Mouse (Mus musculus): ENCODE measurements around the gene Nat14. TPM values are rescaled to one million over a fixed set of nuclear protein-coding genes. Genes with fewer than 3 reads are reported as not detected.
"Not testable (repeated sequence)": the region's sequence is repeated elsewhere in the genome, so short reads cannot be mapped to it uniquely, and the experiment has no call there.

Gene Nat14
- 2.0 and 4.2 TPM in 2 replicates for total RNA-seq (2014; rRNA removed; ENCODE audit: low replicate concordance)
- polyA plus RNA-seq (2015; fragmentation: Nextera tagmentation; extraction: Ambion mirVana): 2.8 and 3.6 TPM in 2 replicates

DNA sequence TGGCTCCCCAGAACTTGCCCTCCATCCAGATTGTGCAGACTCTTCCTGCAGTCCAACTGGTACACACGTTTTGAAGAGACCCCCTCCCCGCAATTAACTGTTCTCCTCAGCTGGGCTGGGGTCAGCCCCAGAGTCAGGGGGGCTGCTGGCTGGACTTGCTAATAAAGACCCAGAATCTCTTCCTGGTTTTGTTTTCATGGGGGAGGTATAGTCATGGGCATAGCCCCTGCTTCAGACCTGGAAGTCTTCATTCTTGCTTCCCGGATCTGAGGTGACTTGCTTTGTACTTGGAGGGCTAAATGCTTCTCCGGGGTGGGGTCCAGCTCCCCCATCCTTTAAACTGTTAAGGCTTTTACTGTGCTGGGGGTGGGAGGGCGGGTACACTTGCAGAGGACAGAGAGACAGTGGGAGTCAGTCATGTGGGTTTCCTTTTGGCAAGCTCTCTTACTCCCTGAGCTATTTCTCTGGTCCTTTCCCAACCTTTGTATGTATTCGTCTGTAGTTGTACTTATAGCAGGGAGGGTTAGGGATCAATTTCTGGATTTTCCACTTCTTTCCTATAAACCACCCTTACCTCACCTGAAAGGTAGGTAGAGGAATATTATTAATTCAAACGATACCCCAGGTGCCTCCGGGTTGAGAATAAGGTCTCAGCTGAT, at the start of gene Nat14:
Nat14 (plus strand) TSS at position 205 of the 659 bp plus-strand sequence.
- no peak for TF ChIP-seq EP300 (IDR thresholded peaks at IDR 0.05; ENCODE audit: low read depth)
- no peak for TF ChIP-seq CTCF (IDR thresholded peaks at IDR 0.05; ENCODE audit: low read depth)
- DNase-seq (ENCODE audit: low spot score): no peak
- ATAC-seq (ENCODE audit: insufficient read depth, low read depth): no peak
- H3K9ac ChIP-seq (replicated peaks; ENCODE audit: low read depth, low read length): peak within 1 kb of the TSS; percentile 32; the same call in 1 of the 2 replicates
- peak within 1 kb of the TSS; percentile 34 for H3K4me3 ChIP-seq (ENCODE audit: low read depth, low read length)
- no peaks in the 10 kb centered on the region for H3K9me3 ChIP-seq (replicated peaks; ENCODE audit: control insufficient read depth, low read length)
- H3K4me1 ChIP-seq (ENCODE audit: control insufficient read depth, insufficient read depth): peaks cover 22% of the 10 kb centered on the region
- H3K4me2 ChIP-seq (ENCODE audit: low read depth, low read length): peak within 1 kb of the TSS; percentile 71
- H3K27ac ChIP-seq (ENCODE audit: low read depth): peak within 1 kb of the TSS; percentile 77
- H3K36me3 ChIP-seq (replicated peaks; ENCODE audit: control insufficient read depth, insufficient read depth, low read length): peaks cover 32% of the 10 kb centered on the region
- WGBS: 26% methylated on average over 8 of the region's 8 CpGs
- no peaks in the 10 kb centered on the region for H3K27me3 ChIP-seq (ENCODE audit: control insufficient read depth, insufficient read depth, low read length)

GRCm38 (mm10) chr7:4876753-4877221, 45.0 kb upstream of the Nat14 start, which contains the start of gene Isoc2a:
Gene Isoc2a, plus strand, starts transcription at chr7:4877153.
- no peaks in the 10 kb centered on the region for H3K9me3 ChIP-seq (replicated peaks; ENCODE audit: control insufficient read depth, low read length)
- H3K4me1 ChIP-seq (ENCODE audit: control insufficient read depth, insufficient read depth): peaks cover 12% of the 10 kb centered on the region; the same call in 1 of the 2 replicates
- H3K27me3 ChIP-seq (ENCODE audit: control insufficient read depth, insufficient read depth, low read length): no peaks in the 10 kb centered on the region
- DNase-seq (ENCODE audit: low spot score): peak; percentile 98
- H3K4me2 ChIP-seq (ENCODE audit: low read depth, low read length): peak within 1 kb of the TSS; percentile 69
- peak; percentile 100 for ATAC-seq (ENCODE audit: insufficient read depth, low read depth)
- no peaks in the 10 kb centered on the region for H3K36me3 ChIP-seq (replicated peaks; ENCODE audit: control insufficient read depth, insufficient read depth, low read length)
- under 1% methylated on average over 22 of the region's 22 CpGs for WGBS
- peak within 1 kb of the TSS; percentile 54 for H3K4me3 ChIP-seq (ENCODE audit: low read depth, low read length)
- H3K9ac ChIP-seq (replicated peaks; ENCODE audit: low read depth, low read length): peak within 1 kb of the TSS; percentile 57
- peak within 1 kb of the TSS; percentile 71 for H3K27ac ChIP-seq (ENCODE audit: low read depth)
- TF ChIP-seq EP300 (IDR thresholded peaks at IDR 0.05; ENCODE audit: low read depth) (peak; percentile 88), CTCF (IDR thresholded peaks at IDR 0.05; ENCODE audit: low read depth) (no peak)

DNA sequence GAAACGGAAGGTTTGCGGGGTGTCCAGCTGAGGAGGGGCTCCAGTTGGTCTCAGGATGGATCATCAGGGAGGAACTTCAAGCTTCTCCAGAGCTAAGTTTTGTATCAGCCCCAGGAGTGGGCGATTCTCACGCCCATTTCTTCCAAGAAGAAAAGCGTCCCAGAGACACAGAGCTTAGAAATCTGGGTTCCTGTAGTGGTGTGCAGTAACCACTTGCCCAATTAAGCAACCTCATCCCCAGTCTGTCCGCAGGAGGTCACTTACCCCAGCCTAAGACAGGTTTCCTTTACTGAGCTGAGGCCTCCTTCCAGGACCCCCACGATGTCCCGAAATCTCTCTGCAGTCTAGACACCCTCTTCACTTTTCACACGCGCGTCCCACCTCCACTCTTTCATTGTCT, 44.6 kb upstream of the Nat14 start:
- peak overlapping the region; percentile 69 for H3K4me2 ChIP-seq (ENCODE audit: low read depth, low read length)
- DNase-seq (ENCODE audit: low spot score): no peak
- H3K9ac ChIP-seq (replicated peaks; ENCODE audit: low read depth, low read length): peak overlapping the region; percentile 57
- TF ChIP-seq CTCF (IDR thresholded peaks at IDR 0.05; ENCODE audit: low read depth) (no peak), EP300 (IDR thresholded peaks at IDR 0.05; ENCODE audit: low read depth) (peak; percentile 28)
- no peaks in the 10 kb centered on the region for H3K36me3 ChIP-seq (replicated peaks; ENCODE audit: control insufficient read depth, insufficient read depth, low read length)
- ATAC-seq (ENCODE audit: insufficient read depth, low read depth): peak; percentile 21; the same call in 1 of the 2 replicates
- H3K27me3 ChIP-seq (ENCODE audit: control insufficient read depth, insufficient read depth, low read length): no peaks in the 10 kb centered on the region
- H3K4me3 ChIP-seq (ENCODE audit: low read depth, low read length): peak overlapping the region; percentile 54
- H3K9me3 ChIP-seq (replicated peaks; ENCODE audit: control insufficient read depth, low read length): no peaks in the 10 kb centered on the region
- H3K4me1 ChIP-seq (ENCODE audit: control insufficient read depth, insufficient read depth): peaks cover 12% of the 10 kb centered on the region; the same call in 1 of the 2 replicates
- 8% methylated on average over 11 of the region's 11 CpGs for WGBS
- H3K27ac ChIP-seq (ENCODE audit: low read depth): peak overlapping the region; percentile 67

DNA sequence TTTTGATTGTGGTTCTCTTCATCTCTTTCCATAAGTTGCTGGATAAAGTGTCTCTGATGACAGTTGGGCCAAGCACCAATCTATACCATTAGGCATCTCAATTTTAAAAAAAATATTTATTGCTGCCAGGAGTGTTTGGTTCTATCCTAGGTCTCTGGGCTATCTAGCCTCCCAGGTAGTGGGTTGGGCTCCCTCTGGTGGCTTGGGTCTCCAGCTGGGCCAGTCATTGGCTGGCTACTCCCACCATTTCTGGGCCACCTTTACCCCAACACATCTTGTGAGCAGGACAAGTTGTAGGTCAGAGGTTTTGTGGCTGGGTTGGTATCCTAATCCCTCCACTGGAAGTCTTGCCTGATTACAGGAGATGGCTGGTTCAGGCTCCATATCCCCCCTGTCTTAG, 43.6 kb upstream of the Nat14 start:
- Histone ChIP-seq H3K4me2 (ENCODE audit: low read depth, low read length) (peak overlapping the region; percentile 69), H3K9ac (replicated peaks; ENCODE audit: low read depth, low read length) (peak overlapping the region; percentile 57; the same call in 1 of the 2 replicates), H3K4me1 (ENCODE audit: control insufficient read depth, insufficient read depth) (peaks cover 12% of the 10 kb centered on the region; the same call in 1 of the 2 replicates), H3K9me3 (replicated peaks; ENCODE audit: control insufficient read depth, low read length) (no peaks in the 10 kb centered on the region), H3K27me3 (ENCODE audit: control insufficient read depth, insufficient read depth, low read length) (no peaks in the 10 kb centered on the region), H3K27ac (ENCODE audit: low read depth) (no peak overlapping the region), H3K4me3 (ENCODE audit: low read depth, low read length) (no peak overlapping the region), H3K36me3 (replicated peaks; ENCODE audit: control insufficient read depth, insufficient read depth, low read length) (no peaks in the 10 kb centered on the region)
- ATAC-seq (ENCODE audit: insufficient read depth, low read depth): no peak
- no peak for TF ChIP-seq EP300 (IDR thresholded peaks at IDR 0.05; ENCODE audit: low read depth)
- TF ChIP-seq CTCF (IDR thresholded peaks at IDR 0.05; ENCODE audit: low read depth): peak; percentile 26
- no peak for DNase-seq (ENCODE audit: low spot score)

DNA sequence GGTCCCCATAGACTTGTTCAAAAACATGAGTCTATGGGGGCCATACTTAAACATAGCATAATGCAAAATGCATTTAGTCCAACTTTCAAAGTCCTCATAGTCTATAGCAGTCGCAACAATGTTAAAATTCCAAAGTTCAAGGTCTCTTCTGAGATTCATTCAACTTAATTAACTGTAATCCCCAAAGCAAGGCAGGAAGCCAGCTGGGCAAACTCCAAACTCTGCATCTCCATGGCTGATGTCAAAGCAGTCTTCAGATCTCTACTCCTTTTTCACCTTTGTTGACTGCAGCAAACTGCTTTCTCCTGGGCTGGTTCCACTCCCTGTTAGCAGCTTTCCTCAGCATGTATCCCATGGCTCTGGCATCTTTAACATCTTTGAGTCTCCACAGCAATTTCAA, 42.8 kb upstream of the Nat14 start:
- peaks cover 12% of the 10 kb centered on the region; the same call in 1 of the 2 replicates for H3K4me1 ChIP-seq (ENCODE audit: control insufficient read depth, insufficient read depth)
- WGBS: 81% methylated on average over 1 of the region's 1 CpGs
- ATAC-seq (ENCODE audit: insufficient read depth, low read depth); H3K27me3 ChIP-seq (ENCODE audit: control insufficient read depth, insufficient read depth, low read length); DNase-seq (ENCODE audit: low spot score); H3K4me2 ChIP-seq (ENCODE audit: low read depth, low read length); H3K4me3 ChIP-seq (ENCODE audit: low read depth, low read length); H3K27ac ChIP-seq (ENCODE audit: low read depth); H3K36me3 ChIP-seq (replicated peaks; ENCODE audit: control insufficient read depth, insufficient read depth, low read length); H3K9ac ChIP-seq (replicated peaks; ENCODE audit: low read depth, low read length); H3K9me3 ChIP-seq (replicated peaks; ENCODE audit: control insufficient read depth, low read length): not testable (repeated sequence)
